Mouse (Mus musculus): Measurements from ENCODE around the gene Cc2d2b.

DNA sequence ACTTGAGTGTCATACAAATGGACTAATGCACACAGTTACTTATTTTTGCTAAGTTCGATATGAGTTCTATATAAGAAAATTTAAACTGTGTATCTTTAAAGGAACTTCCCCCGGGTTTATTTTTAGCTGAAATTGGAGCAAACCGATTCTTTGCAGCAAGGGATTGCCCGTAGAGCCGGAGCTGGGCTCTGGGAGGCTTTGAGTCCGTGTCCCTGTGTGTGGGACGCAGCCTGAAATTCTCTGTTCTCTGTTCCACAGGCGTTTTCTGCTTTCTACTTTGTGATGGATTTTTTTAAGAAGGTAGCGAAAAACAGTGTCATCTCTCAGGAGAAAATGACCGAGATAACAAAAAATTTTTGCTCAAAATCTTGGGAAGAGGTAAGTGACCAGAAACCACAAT, 15.1 kb upstream of the Cc2d2b start:
- TF ChIP-seq ZC3H11A (IDR thresholded peaks at IDR 0.05; ENCODE audit: borderline replicate concordance, low read depth, low read length) (no peak), HCFC1 (IDR thresholded peaks at IDR 0.05; ENCODE audit: borderline replicate concordance, insufficient read depth, low read length) (no peak), ZNF384 (IDR thresholded peaks at IDR 0.05; ENCODE audit: low read depth, low read length) (no peak)
